Mouse (Mus musculus) large intestine, adult 2 months (tissue): Measurements from ENCODE around the gene Tmprss9. TPM values are rescaled to one million over a fixed set of nuclear protein-coding genes. Genes with fewer than 3 reads are reported as not detected.

Source experiments
- DNase-seq: peaks from one replicate; pipeline ENCODE4 v3.0.0-alpha.2; 2012; ENCODE audit warnings: low read depth, low spot score
- WGBS: fragments of 180-500 bp; shearing (Covaris S2); methylation state at CpG from one replicate; pipeline ENCODE4 v1.1.7; 2018; 5-methylcytosine and 5-hydroxymethylcytosine counted together
- polyA plus RNA-seq: library from polyadenylated mRNA; depleted of rRNA; stranded (reverse); fragments of >200 nt; gene quantifications from 2 replicates; pipeline ENCODE4 v1.2.3, GENCODE M21; 2012

Tmprss9 gene
- polyA plus RNA-seq, 1 experiment = 0.21 TPM

GRCm38 (mm10) chr10:80909375-80910162 is 37.9 kb downstream of the Tmprss9 start:
- DNase-seq = no peak
- 94% methylated on average over 22 of the region's 22 CpGs for WGBS

GRCm38 (mm10) chr10:80911354-80911753 is 39.7 kb downstream of the Tmprss9 start:
- DNase-seq = no peak
- 95% methylated on average over 4 of the region's 4 CpGs for WGBS

- DNase-seq = no peak
These were observed 40.2 kb downstream of the Tmprss9 start for GRCm38 (mm10) chr10:80911891-80912290.

- WGBS = 61% methylated on average over 7 of the region's 8 CpGs
- no peak for DNase-seq
These were observed 41.8 kb downstream of the Tmprss9 start for GRCm38 (mm10) chr10:80913364-80914011.

GRCm38 (mm10) chr10:80914253-80914656 is 42.6 kb downstream of the Tmprss9 start:
- DNase-seq = no peak
- 32% methylated on average over 5 of the region's 5 CpGs for WGBS

GRCm38 (mm10) chr10:80915260-80915659 is 43.6 kb downstream of the Tmprss9 start:
- WGBS = 42% methylated on average over 2 of the region's 2 CpGs
- DNase-seq = no peak

GRCm38 (mm10) chr10:80915736-80916135 is 44.1 kb downstream of the Tmprss9 start:
- no peak for DNase-seq
- WGBS = 60% methylated on average over 4 of the region's 4 CpGs

- DNase-seq = no peak
- WGBS = under 1% methylated on average over 15 of the region's 15 CpGs
These were observed 45.7 kb downstream of the Tmprss9 start for GRCm38 (mm10) chr10:80917336-80917778.

- DNase-seq = no peak
- under 1% methylated on average over 61 of the region's 61 CpGs for WGBS
These were observed 46.3 kb downstream of the Tmprss9 start, which contains the start of gene Lmnb2 for GRCm38 (mm10) chr10:80917779-80918434. Gene Lmnb2 (minus strand): TSS chr10:80918245.

- WGBS = 38% methylated on average over 16 of the region's 16 CpGs
- DNase-seq = no peak
These were observed 50.3 kb downstream of the Tmprss9 start for GRCm38 (mm10) chr10:80921923-80922322.

GRCm38 (mm10) chr10:80925472-80925871 is 53.8 kb downstream of the Tmprss9 start:
- 40% methylated on average over 3 of the region's 3 CpGs for WGBS
- no peak for DNase-seq

- no peak for DNase-seq
- under 1% methylated on average over 48 of the region's 48 CpGs for WGBS
These were observed 57.1 kb downstream of the Tmprss9 start for GRCm38 (mm10) chr10:80928586-80929298.

- WGBS = under 1% methylated on average over 56 of the region's 56 CpGs
- DNase-seq = no peak
These were observed 57.9 kb downstream of the Tmprss9 start, which contains the start of gene Gadd45b for GRCm38 (mm10) chr10:80929299-80930226. Gene Gadd45b (plus strand): TSS chr10:80930073.

- 2% methylated on average over 45 of the region's 45 CpGs for WGBS
These were observed 58.9 kb downstream of the Tmprss9 start for GRCm38 (mm10) chr10:80930361-80931152.

GRCm38 (mm10) chr10:80931153-80931671 is 59.6 kb downstream of the Tmprss9 start:
- no peak for DNase-seq
- WGBS = 15% methylated on average over 14 of the region's 14 CpGs

More at GRCm38 (mm10) chr10:80930361-80931152, 58.9 kb downstream of the Tmprss9 start:
- no peak for DNase-seq

GRCm38 (mm10) chr10:80931695-80932094 is 60.0 kb downstream of the Tmprss9 start:
- 29% methylated on average over 26 of the region's 26 CpGs for WGBS

GRCm38 (mm10) chr10:80932206-80932605 is 60.6 kb downstream of the Tmprss9 start:
- 4% methylated on average over 20 of the region's 20 CpGs for WGBS
- no peak for DNase-seq

More at GRCm38 (mm10) chr10:80931695-80932094, 60.0 kb downstream of the Tmprss9 start:
- no peak for DNase-seq
